Mouse (Mus musculus) megakaryocyte progenitor cell, adult 5-6 weeks (primary cell): ENCODE results near the gene Btnl10. TPM values are rescaled to one million over a fixed set of nuclear protein-coding genes. Genes with fewer than 3 reads are reported as not detected.
"Not testable (repeated sequence)": the region's sequence is repeated elsewhere in the genome, so short reads cannot be mapped to it uniquely, and the experiment has no call there.

Source experiments
- ATAC-seq: replicated peaks from 2 replicates; pipeline ENCODE4 v1.8.0; 2016; ENCODE audit warnings: mild to moderate bottlenecking, moderate TSS enrichment, inconsistent platforms; ENCODE audit not compliant: poor library complexity
- total RNA-seq, 2 experiments: library from RNA; stranded (forward) in 1 of 2; stranded (reverse) in 1 of 2; fragments of 157-497, 149-512 nt in 1 of 2; fragments of 200-1000 nt in 1 of 2; gene quantifications; 2 replicates each; pipeline versions ENCODE4 v1.2.3 to v1.2.4; 2015 to 2017

The Btnl10 gene
- total RNA-seq, 2 experiments from 2014 or later = 1.4 to 1.9 TPM

GRCm38 (mm10) chr11:58929641-58930040 is 11.9 kb downstream of the Btnl10 start:
- ATAC-seq = no peak

GRCm38 (mm10) chr11:58930254-58930653 is 12.5 kb downstream of the Btnl10 start:
- no peak for ATAC-seq

GRCm38 (mm10) chr11:58931576-58931975 is 13.9 kb downstream of the Btnl10 start:
- ATAC-seq = 0 out of 2 replicates have a peak, but pooled peaks have one; percentile 18

- ATAC-seq = 0 out of 2 replicates have a peak, but pooled peaks have one; percentile 7
Observed at GRCm38 (mm10) chr11:58937909-58938308, 20.2 kb downstream of the Btnl10 start.

- peak; percentile 99 for ATAC-seq
Observed at GRCm38 (mm10) chr11:58938322-58939087, 20.8 kb downstream of the Btnl10 start, which contains the start of gene Rnf187. Rnf187 (minus strand) TSS chr11:58938916.

- ATAC-seq = no peak
Observed at GRCm38 (mm10) chr11:58939088-58939439, 21.4 kb downstream of the Btnl10 start.

- ATAC-seq = no peak
Observed at GRCm38 (mm10) chr11:58944136-58944535, 26.4 kb downstream of the Btnl10 start.

- no peak for ATAC-seq
Observed at GRCm38 (mm10) chr11:58947306-58947705, 29.6 kb downstream of the Btnl10 start.

- peak; percentile 52 for ATAC-seq
Observed at GRCm38 (mm10) chr11:58947798-58948528, 30.3 kb downstream of the Btnl10 start.

- peak; percentile 78 for ATAC-seq
Observed at GRCm38 (mm10) chr11:58948542-58949479, 31.1 kb downstream of the Btnl10 start, which contains the start of gene Hist3h2ba. Hist3h2ba (plus strand) TSS chr11:58948920.

GRCm38 (mm10) chr11:58949480-58950431 is 32.0 kb downstream of the Btnl10 start:
- no peak for ATAC-seq

GRCm38 (mm10) chr11:58951210-58951609 is 33.5 kb downstream of the Btnl10 start:
- no peak for ATAC-seq

GRCm38 (mm10) chr11:58953351-58954169 is 35.9 kb downstream of the Btnl10 start:
- peak; percentile 24; the same call in 1 of the 2 replicates for ATAC-seq

GRCm38 (mm10) chr11:58954170-58954419 is 36.4 kb downstream of the Btnl10 start:
- ATAC-seq = not testable (repeated sequence)

- peak; percentile 70 for ATAC-seq
Observed at GRCm38 (mm10) chr11:58954420-58955142, 36.9 kb downstream of the Btnl10 start, which contains the start of the genes Hist3h2a and Trim17. Hist3h2a (plus strand) TSS chr11:58954685. Trim17 (plus strand) TSS chr11:58954685.

GRCm38 (mm10) chr11:58955143-58955867 is 37.6 kb downstream of the Btnl10 start:
- ATAC-seq = peak; percentile 11

GRCm38 (mm10) chr11:58955868-58956257 is 38.2 kb downstream of the Btnl10 start:
- no peak for ATAC-seq
